Mouse (Mus musculus) macrophage (primary cell): Measurements from ENCODE around the gene Rccd1. TPM values are rescaled to one million over a fixed set of nuclear protein-coding genes. Genes with fewer than 3 reads are reported as not detected.

Experiments
- H3K27ac ChIP-seq: fragments of 350-480 bp; formaldehyde crosslinking; 2 replicates; pipeline ENCODE4 v1.9.0; 2021
- H3K36me3 ChIP-seq: fragments of 350-480 bp; formaldehyde crosslinking; 2 replicates; pipeline ENCODE4 v1.9.0; 2021; ENCODE audit errors: inconsistent target
- H3K4me3 ChIP-seq: fragments of 350-480 bp; formaldehyde crosslinking; 2 replicates; pipeline ENCODE4 v1.9.0; 2021; ENCODE audit errors: inconsistent target
- H3K79me2 ChIP-seq: fragments of 350-480 bp; formaldehyde crosslinking; 2 replicates; pipeline ENCODE4 v1.9.0; 2021; ENCODE audit errors: inconsistent target
- WGBS: methylation state at CpG from one replicate; pipeline ENCODE4 v1.1.7; 2026; ENCODE audit warnings: inconsistent platforms; ENCODE audit not compliant: missing documents; 5-methylcytosine and 5-hydroxymethylcytosine counted together
- polyA plus RNA-seq: library from polyadenylated mRNA; stranded (reverse); fragments of 250-400 nt; gene quantifications from 3 replicates; pipeline ENCODE4 v1.2.4, GENCODE M21; 2018; ENCODE audit warnings: inconsistent platforms

Rccd1 gene
- polyA plus RNA-seq, 1 experiment from 2014 or later = 2.4 TPM

GRCm38 (mm10) chr7:80299568-80299967 lies 24.7 kb downstream of the Rccd1 start:
- no peaks in the 10 kb centered on the region for H3K36me3 ChIP-seq
- no peak overlapping the region for H3K4me3 ChIP-seq
- 54% methylated on average over 3 of the region's 3 CpGs for WGBS
- H3K79me2 ChIP-seq = peaks cover 72% of the 10 kb centered on the region
- H3K27ac ChIP-seq = no peak overlapping the region

- WGBS = 86% methylated on average over 4 of the region's 4 CpGs
- H3K79me2 ChIP-seq = peaks cover 72% of the 10 kb centered on the region
- no peak overlapping the region for H3K4me3 ChIP-seq
- no peak overlapping the region for H3K27ac ChIP-seq
- no peaks in the 10 kb centered on the region for H3K36me3 ChIP-seq
Measured at GRCm38 (mm10) chr7:80298754-80299153, 25.5 kb downstream of the Rccd1 start.

- WGBS = 79% methylated on average over 3 of the region's 3 CpGs
- H3K36me3 ChIP-seq = no peaks in the 10 kb centered on the region
- H3K27ac ChIP-seq = no peak overlapping the region
- peaks cover 68% of the 10 kb centered on the region for H3K79me2 ChIP-seq
- no peak overlapping the region for H3K4me3 ChIP-seq
Measured at GRCm38 (mm10) chr7:80297041-80297440, 27.2 kb downstream of the Rccd1 start.

GRCm38 (mm10) chr7:80296462-80296861 lies 27.8 kb downstream of the Rccd1 start:
- WGBS = 95% methylated on average over 5 of the region's 6 CpGs
- Histone ChIP-seq H3K79me2 (peaks cover 63% of the 10 kb centered on the region), H3K36me3 (no peaks in the 10 kb centered on the region; the same call in 1 of the 2 replicates), H3K4me3 (no peak overlapping the region), H3K27ac (no peak overlapping the region)

- peak overlapping the region; percentile 56 for H3K27ac ChIP-seq
- H3K36me3 ChIP-seq = peaks cover 10% of the 10 kb centered on the region; the same call in 1 of the 2 replicates
- WGBS = 14% methylated on average over 29 of the region's 37 CpGs
- H3K4me3 ChIP-seq = peak overlapping the region; percentile 59
- peaks cover 50% of the 10 kb centered on the region for H3K79me2 ChIP-seq
Measured at GRCm38 (mm10) chr7:80294764-80295648, 29.2 kb downstream of the Rccd1 start.

GRCm38 (mm10) chr7:80294062-80294763 lies 30.0 kb downstream of the Rccd1 start, which contains the start of gene Prc1:
Prc1 (plus strand) TSS chr7:80294450.
- WGBS = under 1% methylated on average over 51 of the region's 52 CpGs
- Histone ChIP-seq H3K79me2 (peaks cover 42% of the 10 kb centered on the region), H3K27ac (peak within 1 kb of the TSS; percentile 56), H3K36me3 (peaks cover 12% of the 10 kb centered on the region; the same call in 1 of the 2 replicates), H3K4me3 (peak within 1 kb of the TSS; percentile 59)

GRCm38 (mm10) chr7:80287736-80288135 lies 36.5 kb downstream of the Rccd1 start:
- WGBS = 95% methylated on average over 10 of the region's 10 CpGs

GRCm38 (mm10) chr7:80285725-80286124 lies 38.5 kb downstream of the Rccd1 start:
- WGBS = 96% methylated on average over 6 of the region's 6 CpGs
- H3K79me2 ChIP-seq = no peaks in the 10 kb centered on the region
- peaks cover 73% of the 10 kb centered on the region for H3K36me3 ChIP-seq
- H3K4me3 ChIP-seq = no peak overlapping the region
- H3K27ac ChIP-seq = no peak overlapping the region

More at GRCm38 (mm10) chr7:80287736-80288135, 36.5 kb downstream of the Rccd1 start:
- no peak overlapping the region for H3K27ac ChIP-seq
- H3K4me3 ChIP-seq = no peak overlapping the region
- no peaks in the 10 kb centered on the region for H3K79me2 ChIP-seq
- H3K36me3 ChIP-seq = peaks cover 66% of the 10 kb centered on the region

GRCm38 (mm10) chr7:80284391-80284790 lies 39.9 kb downstream of the Rccd1 start:
- Histone ChIP-seq H3K36me3 (peaks cover 74% of the 10 kb centered on the region), H3K27ac (no peak overlapping the region), H3K4me3 (no peak overlapping the region), H3K79me2 (no peaks in the 10 kb centered on the region)
- WGBS = 98% methylated on average over 5 of the region's 5 CpGs

- Histone ChIP-seq H3K36me3 (peaks cover 83% of the 10 kb centered on the region), H3K4me3 (no peak overlapping the region), H3K27ac (no peak overlapping the region), H3K79me2 (no peaks in the 10 kb centered on the region)
- WGBS = 96% methylated on average over 3 of the region's 3 CpGs
Measured at GRCm38 (mm10) chr7:80283226-80283918, 40.9 kb downstream of the Rccd1 start.

GRCm38 (mm10) chr7:80281646-80282045 lies 42.6 kb downstream of the Rccd1 start:
- 94% methylated on average over 3 of the region's 3 CpGs for WGBS
- no peaks in the 10 kb centered on the region for H3K79me2 ChIP-seq
- no peak overlapping the region for H3K27ac ChIP-seq
- no peak overlapping the region for H3K4me3 ChIP-seq
- H3K36me3 ChIP-seq = peaks cover 79% of the 10 kb centered on the region

GRCm38 (mm10) chr7:80280998-80281397 lies 43.3 kb downstream of the Rccd1 start:
- Histone ChIP-seq H3K79me2 (no peaks in the 10 kb centered on the region), H3K4me3 (no peak overlapping the region), H3K27ac (no peak overlapping the region), H3K36me3 (peaks cover 79% of the 10 kb centered on the region)
- WGBS = 94% methylated on average over 2 of the region's 2 CpGs

GRCm38 (mm10) chr7:80280032-80280431 lies 44.2 kb downstream of the Rccd1 start:
- Histone ChIP-seq H3K4me3 (no peak overlapping the region), H3K27ac (no peak overlapping the region), H3K79me2 (no peaks in the 10 kb centered on the region), H3K36me3 (peaks cover 77% of the 10 kb centered on the region)
- WGBS = 97% methylated on average over 8 of the region's 10 CpGs

GRCm38 (mm10) chr7:80276374-80276773 lies 47.9 kb downstream of the Rccd1 start:
- 89% methylated on average over 4 of the region's 4 CpGs for WGBS
- peaks cover 6% of the 10 kb centered on the region; the same call in 1 of the 2 replicates for H3K79me2 ChIP-seq
- no peak overlapping the region for H3K4me3 ChIP-seq
- no peak overlapping the region for H3K27ac ChIP-seq
- H3K36me3 ChIP-seq = peaks cover 65% of the 10 kb centered on the region
